Mouse (Mus musculus) midbrain, embryonic 10.5 days (tissue): ENCODE results near the gene Tbc1d10b. TPM values are rescaled to one million over a fixed set of nuclear protein-coding genes. Genes with fewer than 3 reads are reported as not detected.

Source experiments
- DNase-seq: peaks from one replicate; pipeline ENCODE4 v3.0.0-alpha.2; 2017; ENCODE audit warnings: low spot score
- H3K27ac ChIP-seq: fragments of 300-500 bp; sonication (generic); replicated peaks from 2 replicates; pipeline ENCODE4 v1.5.1; 2016; ENCODE audit warnings: mild to moderate bottlenecking
- H3K27me3 ChIP-seq: fragments of 300-500 bp; sonication (generic); 2 replicates; pipeline ENCODE4 v1.6.1; 2016; ENCODE audit warnings: low read depth, mild to moderate bottlenecking; ENCODE audit not compliant: poor library complexity, severe bottlenecking
- H3K36me3 ChIP-seq: fragments of 300-500 bp; sonication (generic); 2 replicates; pipeline ENCODE4 v1.6.1; 2016; ENCODE audit warnings: mild to moderate bottlenecking, moderate library complexity
- H3K4me1 ChIP-seq: fragments of 300-500 bp; sonication (generic); 2 replicates; pipeline ENCODE4 v1.6.1; 2016
- H3K4me3 ChIP-seq: fragments of 300-500 bp; sonication (generic); 2 replicates; pipeline ENCODE4 v1.5.1; 2016; ENCODE audit warnings: mild to moderate bottlenecking, moderate library complexity
- H3K9me3 ChIP-seq: fragments of 300-500 bp; sonication (generic); replicated peaks from 2 replicates; pipeline ENCODE4 v1.6.1; 2016; ENCODE audit warnings: mild to moderate bottlenecking
- WGBS: fragments of 180-500 bp; shearing (Covaris S2); methylation state at CpG from one replicate; pipeline ENCODE4 v1.1.7; 2016; 5-methylcytosine and 5-hydroxymethylcytosine counted together
- polyA plus RNA-seq: library from polyadenylated mRNA; unstranded; fragments of >200 nt; fragmentation: Nextera tagmentation; extraction: Ambion mirVana; gene quantifications from 2 replicates; pipeline ENCODE4 v1.2.1, GENCODE M21; 2016

The Tbc1d10b gene
- polyA plus RNA-seq, 1 experiment from 2014 or later, result 22.7 TPM

DNA sequence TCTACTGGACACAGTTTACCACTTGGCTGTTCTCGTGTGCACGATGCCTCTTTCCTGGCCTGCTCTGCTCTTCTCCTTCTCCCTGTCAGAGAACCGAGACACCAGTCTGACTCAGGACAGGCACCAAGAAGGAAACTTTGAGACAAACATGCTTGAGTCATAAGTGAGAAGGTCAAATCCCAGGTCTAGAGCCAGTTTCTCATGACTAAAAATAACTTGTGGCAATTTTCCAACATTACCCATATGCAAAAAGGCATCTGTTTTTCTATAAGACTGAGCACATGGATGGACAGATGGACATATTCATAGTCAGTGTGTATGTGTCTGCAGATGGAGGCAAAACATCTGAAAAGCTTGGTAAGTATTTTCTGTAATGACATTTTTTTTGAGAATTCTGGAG is 54.8 kb downstream of the Tbc1d10b start:
- H3K4me3 ChIP-seq, result no peak overlapping the region
- no peak overlapping the region for H3K27ac ChIP-seq
- WGBS, result 97% methylated on average over 3 of the region's 3 CpGs
- H3K27me3 ChIP-seq, result no peaks in the 10 kb centered on the region
- no peak for DNase-seq
- no peaks in the 10 kb centered on the region for H3K9me3 ChIP-seq
- no peaks in the 10 kb centered on the region for H3K4me1 ChIP-seq
- no peaks in the 10 kb centered on the region for H3K36me3 ChIP-seq

DNA sequence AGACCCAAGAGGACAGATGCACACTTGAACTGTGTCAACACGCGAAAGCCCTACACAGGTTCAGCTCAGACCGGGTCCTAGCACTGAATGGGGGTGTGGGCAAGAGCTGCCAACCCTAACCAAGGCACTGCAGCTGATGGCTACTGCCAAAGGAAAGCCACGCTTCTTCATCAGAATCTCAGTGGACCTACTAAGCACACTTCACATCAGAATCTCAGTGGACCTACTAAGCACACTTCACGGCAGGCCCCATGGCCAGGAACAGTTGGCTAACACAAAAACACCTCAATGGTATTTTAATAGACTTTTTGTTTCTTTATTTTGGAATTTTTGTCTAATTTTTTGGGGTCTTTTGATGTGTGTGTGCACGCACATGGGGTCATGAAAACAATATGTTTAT is 55.8 kb downstream of the Tbc1d10b start:
- Histone ChIP-seq H3K4me3 (no peak overlapping the region), H3K27ac (no peak overlapping the region), H3K36me3 (no peaks in the 10 kb centered on the region), H3K27me3 (no peaks in the 10 kb centered on the region), H3K4me1 (no peaks in the 10 kb centered on the region), H3K9me3 (no peaks in the 10 kb centered on the region)
- WGBS, result 91% methylated on average over 6 of the region's 6 CpGs
- no peak for DNase-seq

DNA sequence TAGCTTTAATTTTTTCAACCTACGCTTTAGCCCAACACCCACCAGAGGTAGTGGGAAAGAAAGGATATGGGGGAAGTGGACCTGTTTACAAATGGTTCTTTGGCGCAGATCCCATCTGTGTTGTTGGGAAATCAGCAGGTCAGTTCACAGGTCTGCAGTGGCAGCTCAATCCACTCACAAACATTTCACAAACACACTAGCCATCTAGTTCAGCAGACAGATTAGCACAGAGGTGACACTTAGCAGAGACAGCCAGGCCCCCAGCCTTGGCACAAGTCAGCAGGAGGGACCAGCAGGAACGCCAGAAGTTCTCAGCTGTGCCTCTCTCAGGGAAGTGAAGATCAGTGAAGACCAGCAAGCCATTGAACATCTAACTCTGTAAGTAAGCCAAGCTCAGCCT is 60.4 kb downstream of the Tbc1d10b start:
- H3K4me3 ChIP-seq, result no peak overlapping the region
- H3K27me3 ChIP-seq, result no peaks in the 10 kb centered on the region
- peaks cover 17% of the 10 kb centered on the region for H3K4me1 ChIP-seq
- DNase-seq, result no peak
- H3K27ac ChIP-seq, result no peak overlapping the region
- no peaks in the 10 kb centered on the region for H3K36me3 ChIP-seq
- H3K9me3 ChIP-seq, result no peaks in the 10 kb centered on the region
- 84% methylated on average over 3 of the region's 3 CpGs for WGBS

Other genes with a start within 250 kb of the Tbc1d10b start
- 89.2 and 99.8 TPM in 2 replicates for gene Cdipt, start 232.6 kb downstream of the Tbc1d10b start, polyA plus RNA-seq
- gene Cdiptos, start 232.4 kb downstream of the Tbc1d10b start, polyA plus RNA-seq, result 0.51 and 1.0 TPM in 2 replicates
- gene Mvp, start 193.8 kb downstream of the Tbc1d10b start, polyA plus RNA-seq, result 3.0 and 5.2 TPM in 2 replicates
- gene Pagr1b, start 192.0 kb downstream of the Tbc1d10b start, polyA plus RNA-seq, result 0.19 and 0.25 TPM in 2 replicates
- 103 and 104 TPM in 2 replicates for gene Pagr1a, start 191.1 kb downstream of the Tbc1d10b start, polyA plus RNA-seq
- 46.2 and 55.1 TPM in 2 replicates for gene Gm42742, start 187.4 kb downstream of the Tbc1d10b start, polyA plus RNA-seq
- gene Prrt2, start 187.3 kb downstream of the Tbc1d10b start, polyA plus RNA-seq, result 2.9 and 4.4 TPM in 2 replicates
- gene Maz, start 181.4 kb downstream of the Tbc1d10b start, polyA plus RNA-seq, result 64.6 and 66.4 TPM in 2 replicates
- gene Kif22, start 166.0 kb downstream of the Tbc1d10b start, polyA plus RNA-seq, result 210 and 222 TPM in 2 replicates
- not detected in 2 replicates for gene Zg16, start 121.1 kb downstream of the Tbc1d10b start, polyA plus RNA-seq
- 0.91 and 1.2 TPM in 2 replicates for gene AI467606, start 117.1 kb downstream of the Tbc1d10b start, polyA plus RNA-seq
- 7.2 and 10.3 TPM in 2 replicates for gene Qprt, start 86.2 kb downstream of the Tbc1d10b start, polyA plus RNA-seq
- gene Spn, start 70.6 kb downstream of the Tbc1d10b start, polyA plus RNA-seq, result 0.09 and 0.10 TPM in 2 replicates
- gene Cd2bp2, start 12.4 kb downstream of the Tbc1d10b start, polyA plus RNA-seq, result 94.3 and 109 TPM in 2 replicates
- gene Mylpf, start 422 bp upstream of the Tbc1d10b start, polyA plus RNA-seq, result 12.6 and 16.5 TPM in 2 replicates
- gene Zfp553, start 24.6 kb upstream of the Tbc1d10b start, polyA plus RNA-seq, result 75.4 and 78.6 TPM in 2 replicates
- 31.8 and 32.7 TPM in 2 replicates for gene Sept1, start 24.7 kb upstream of the Tbc1d10b start, polyA plus RNA-seq
- gene Zfp771, start 35.8 kb upstream of the Tbc1d10b start, polyA plus RNA-seq, result 59.4 TPM in 2 replicates
- 289 and 345 TPM in 2 replicates for gene Dctpp1, start 52.2 kb upstream of the Tbc1d10b start, polyA plus RNA-seq
- gene Sephs2, start 65.6 kb upstream of the Tbc1d10b start, polyA plus RNA-seq, result 71.2 and 76.9 TPM in 2 replicates
- 0.72 and 0.77 TPM in 2 replicates for gene Itgal, start 87.8 kb upstream of the Tbc1d10b start, polyA plus RNA-seq
- 19.7 and 20.6 TPM in 2 replicates for gene Zfp768, start 137.1 kb upstream of the Tbc1d10b start, polyA plus RNA-seq
- gene Zfp747, start 167.6 kb upstream of the Tbc1d10b start, polyA plus RNA-seq, result 8.6 and 9.1 TPM in 2 replicates
- 5.8 and 6.4 TPM in 2 replicates for gene 9130019O22Rik, start 178.7 kb upstream of the Tbc1d10b start, polyA plus RNA-seq
- 5.4 and 6.3 TPM in 2 replicates for gene E430018J23Rik, start 185.2 kb upstream of the Tbc1d10b start, polyA plus RNA-seq
- 6.9 and 8.0 TPM in 2 replicates for gene Zfp764, start 198.4 kb upstream of the Tbc1d10b start, polyA plus RNA-seq
- gene Zfp688, start 213.6 kb upstream of the Tbc1d10b start, polyA plus RNA-seq, result 34.4 and 35.2 TPM in 2 replicates
- gene Zfp689, start 240.7 kb upstream of the Tbc1d10b start, polyA plus RNA-seq, result 13.9 and 16.4 TPM in 2 replicates